Mouse (Mus musculus) layer of hippocampus, adult 9-11 months (tissue): ENCODE data around the gene Stk25.

Experiments
- DNase-seq: peaks from one replicate; pipeline ENCODE4 v3.0.0; 2022

Gene Stk25

GRCm38 (mm10) chr1:93607090-93608083 lies 51.1 kb downstream of the Stk25 start:
- DNase-seq, result no peak

DNA sequence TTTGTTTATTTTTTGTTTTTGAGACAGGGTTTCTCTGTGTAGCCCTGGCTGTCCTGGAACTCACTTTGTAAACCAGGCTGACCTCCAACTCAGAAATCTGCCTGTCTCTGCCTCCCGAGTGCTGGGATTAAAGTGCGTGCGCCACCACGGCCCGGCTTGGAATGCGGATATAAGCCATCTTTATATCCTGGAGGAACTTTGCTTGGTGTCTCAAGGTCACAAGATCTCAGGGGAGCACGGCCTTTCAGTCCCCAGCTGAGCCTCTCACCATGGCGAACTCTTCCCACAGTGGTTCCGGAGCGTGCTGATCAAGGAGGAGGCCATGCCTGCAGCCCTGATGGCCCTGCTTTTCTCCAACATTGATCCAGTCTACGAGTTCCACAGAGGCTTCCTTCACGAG lies 54.5 kb downstream of the Stk25 start:
- DNase-seq, result no peak

DNA sequence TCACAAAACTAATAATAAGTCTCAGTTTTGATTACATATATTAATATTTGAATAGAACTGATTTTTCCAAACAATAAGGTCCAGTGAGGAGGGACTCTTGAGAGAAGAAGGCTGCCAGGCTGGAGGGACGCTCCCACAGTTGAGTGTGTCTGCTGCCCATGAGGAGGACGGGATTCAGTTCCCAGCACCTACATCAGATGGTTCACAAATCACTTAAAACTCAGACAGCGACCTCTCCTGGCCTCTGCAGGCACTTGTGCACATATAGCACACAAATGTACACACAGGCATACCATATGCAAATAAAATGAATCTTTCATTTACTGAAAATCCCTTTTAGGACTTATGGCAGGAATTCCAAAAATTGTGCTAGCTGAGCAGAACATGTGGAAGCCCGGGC lies 55.5 kb downstream of the Stk25 start:
- DNase-seq, result no peak

DNA sequence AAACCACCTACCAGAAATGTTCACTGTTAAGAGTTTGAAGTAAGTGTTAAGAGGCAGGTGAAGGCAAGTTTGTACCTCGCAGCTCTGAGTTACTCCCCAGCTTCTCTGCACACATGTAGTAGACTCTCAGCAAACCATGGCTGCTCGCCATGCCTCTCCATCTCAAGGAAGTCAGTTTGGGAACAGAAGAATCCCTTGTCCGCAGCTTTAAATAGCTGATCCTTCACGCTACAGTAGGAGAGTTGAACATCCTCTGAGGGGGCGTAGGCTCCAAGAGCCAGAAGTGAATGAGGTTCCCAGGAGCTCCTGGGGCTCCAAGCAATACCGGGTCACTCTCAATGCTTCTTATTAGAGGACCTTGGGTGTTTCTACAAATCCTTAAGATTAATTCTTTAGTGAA lies 62.5 kb downstream of the Stk25 start:
- DNase-seq, result no peak

GRCm38 (mm10) chr1:93593960-93594359 lies 64.5 kb downstream of the Stk25 start:
- DNase-seq, result no peak

DNA sequence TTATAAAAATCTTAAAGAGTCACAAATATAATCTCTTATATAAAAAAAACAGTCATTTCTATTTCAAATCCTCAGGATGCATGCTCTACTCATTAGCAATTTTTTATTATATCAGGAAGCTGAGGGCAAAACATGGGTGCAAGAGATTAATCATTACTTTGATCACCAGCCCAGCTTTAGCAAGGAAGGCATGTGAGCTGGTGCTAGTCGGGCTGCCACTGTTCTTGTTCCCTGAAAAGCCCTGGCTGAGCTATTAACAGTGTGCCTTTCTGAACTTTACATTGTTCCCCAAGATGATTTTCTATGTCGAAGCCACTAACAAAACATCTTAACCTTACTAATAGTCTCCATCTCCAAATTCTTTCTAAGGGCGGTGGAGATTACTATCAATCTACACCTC lies 70.1 kb downstream of the Stk25 start:
- no peak for DNase-seq

DNA sequence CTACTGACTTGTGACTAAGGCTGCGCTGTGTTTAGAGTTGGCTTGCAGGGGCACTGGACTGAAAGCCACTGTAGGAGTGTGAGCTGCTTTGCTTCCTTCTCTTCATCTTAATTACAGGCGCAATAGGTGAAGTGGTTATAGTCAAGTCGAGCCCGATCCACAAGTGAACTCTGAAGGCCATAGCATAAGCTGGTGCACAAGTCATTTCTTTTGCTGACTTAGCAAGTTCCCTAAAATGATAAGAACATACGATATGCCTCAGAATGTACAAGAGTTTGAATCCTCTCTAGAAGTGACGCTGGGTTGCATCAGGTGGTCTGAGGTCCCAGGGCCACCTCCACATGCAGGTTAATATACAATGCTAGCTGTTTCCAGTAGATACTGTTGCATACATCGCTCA lies 76.9 kb downstream of the Stk25 start:
- DNase-seq, result no peak

GRCm38 (mm10) chr1:93577861-93578260 lies 80.6 kb downstream of the Stk25 start:
- peak; percentile 74 for DNase-seq

DNA sequence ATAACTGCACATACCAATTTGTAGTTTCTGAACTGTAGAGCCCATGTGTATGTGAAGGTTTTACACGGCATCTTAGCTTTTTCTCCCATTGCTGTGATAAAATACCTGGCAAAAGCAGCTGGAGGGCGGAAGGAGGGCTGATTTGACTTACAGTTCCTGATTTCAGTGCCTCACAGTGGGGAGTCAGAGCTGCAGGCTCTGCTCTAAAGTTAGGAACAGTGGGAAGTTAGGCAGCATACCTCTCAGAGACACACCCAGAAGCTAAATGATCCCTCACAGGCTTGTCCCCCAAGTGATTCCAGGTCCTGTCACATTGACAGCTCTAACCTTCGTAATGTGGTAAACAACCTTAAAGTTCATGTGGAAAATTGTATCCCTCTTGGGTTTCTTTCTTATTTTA lies 81.4 kb downstream of the Stk25 start:
- DNase-seq, result no peak
